Mouse (Mus musculus) MEL (cell line): ENCODE data around the gene Dars.

Source experiments
- BHLHE40 ChIP-seq: IDR thresholded peaks from 2 replicates; pipeline ENCODE4 v1.6.1; 2012; ENCODE audit warnings: low read depth, mild to moderate bottlenecking, inconsistent platforms, low read length, improper control_type of control experiment, borderline replicate concordance
- CTCF ChIP-seq, 3 experiments: IDR thresholded peaks in 2 of 3; conservative IDR thresholded peaks in 1 of 3; 2 replicates each; pipeline ENCODE4 v1.5.1; 2011 to 2012; ENCODE audit warnings: low read length in 3 of 3, low read depth in 2 of 3, mild to moderate bottlenecking in 2 of 3, improper control_type of control experiment in 1 of 3, inconsistent platforms in 1 of 3, mixed read lengths in 1 of 3, moderate library complexity in 1 of 3; ENCODE audit not compliant: control insufficient read depth in 1 of 3, insufficient read depth in 1 of 3, poor library complexity in 1 of 3, severe bottlenecking in 1 of 3
- MAZ ChIP-seq: IDR thresholded peaks from 2 replicates; pipeline ENCODE4 v1.6.1; 2012; ENCODE audit warnings: low read depth, mild to moderate bottlenecking, inconsistent platforms, low read length, improper control_type of control experiment
- NELFE ChIP-seq: IDR thresholded peaks from 2 replicates; pipeline ENCODE4 v1.6.1; 2011; ENCODE audit warnings: low read depth, low read length, improper control_type of control experiment
- POLR2AphosphoS2 ChIP-seq: IDR thresholded peaks from 2 replicates; pipeline ENCODE4 v1.6.1; 2011; ENCODE audit warnings: low read length, improper control_type of control experiment
- USF1 ChIP-seq: IDR thresholded peaks from 2 replicates; pipeline ENCODE4 v1.6.1; 2014; ENCODE audit warnings: low read depth, mild to moderate bottlenecking, inconsistent platforms, low read length, improper control_type of control experiment, moderate library complexity

DNA sequence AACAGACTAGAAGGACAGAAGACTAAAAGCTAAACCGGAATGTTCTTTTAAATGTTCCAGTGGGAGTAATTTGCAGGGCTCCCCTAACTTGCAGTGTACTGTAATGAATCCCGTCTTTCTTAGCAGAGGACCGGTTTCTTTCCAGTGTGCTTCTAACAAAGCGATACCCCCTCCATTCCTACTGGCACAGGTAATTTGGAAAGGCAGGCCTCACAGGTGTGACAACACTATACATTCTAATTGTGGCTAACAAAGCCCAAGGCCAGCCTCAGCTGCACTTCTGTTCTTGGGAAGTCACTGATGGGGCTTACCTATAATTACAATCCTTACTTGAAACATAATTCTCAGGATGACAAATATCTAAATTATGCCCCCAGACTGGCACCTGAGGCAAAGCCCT lies 22.4 kb upstream of the Dars start:
- no peak for TF ChIP-seq CTCF (IDR thresholded peaks at IDR 0.05 in 2 of 3, conservative IDR thresholded peaks at IDR 0.05 in 1 of 3; ENCODE audit: control insufficient read depth in 1 of 3, insufficient read depth in 1 of 3, low read depth in 2 of 3, low read length in 3 of 3, poor library complexity in 1 of 3, severe bottlenecking in 1 of 3)
- TF ChIP-seq POLR2AphosphoS2 = no peak
- no peak for TF ChIP-seq USF1
- TF ChIP-seq MAZ = no peak
- no peak for TF ChIP-seq BHLHE40
- no peak for TF ChIP-seq NELFE
